Mouse (Mus musculus): ENCODE measurements around the gene Thsd4. TPM values are rescaled to one million over a fixed set of nuclear protein-coding genes. Genes with fewer than 3 reads are reported as not detected.
"Not testable (repeated sequence)": the region's sequence is repeated elsewhere in the genome, so short reads cannot be mapped to it uniquely, and the experiment has no call there.

The Thsd4 gene
- total RNA-seq, 2 experiments from 2014 or later, result 17.0 to 17.5 TPM

GRCm38 (mm10) chr9:60275410-60276159 is 246.3 kb downstream of the Thsd4 start:
- DNase-seq, result peak in 1 of 2 experiments; percentile 38
- intact Hi-C loops (cut with DNase I), result loop anchor here (1.0 to 2.0 kb wide), 2 partner anchors 29 to 247 kb away; partner anchors contain the start of gene Thsd4

DNA sequence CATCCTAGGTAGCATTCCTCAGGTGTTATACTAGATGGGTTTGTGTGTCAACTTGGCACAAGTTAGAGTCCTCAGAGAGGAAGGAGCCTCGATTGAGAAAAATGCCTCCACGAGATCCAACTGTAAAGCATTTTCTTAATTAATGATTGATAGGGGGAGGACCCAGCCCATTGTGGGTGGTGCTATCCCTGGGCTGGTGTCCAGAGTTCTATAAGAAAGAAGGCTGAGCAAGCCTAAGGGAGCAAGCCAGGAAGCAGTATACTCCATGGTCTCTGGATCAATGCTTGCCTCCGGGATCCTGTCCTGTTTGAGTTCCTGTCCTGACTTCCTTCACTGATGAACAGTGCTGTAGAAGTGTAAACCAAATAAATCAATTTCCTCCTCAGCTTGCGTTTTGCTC is 247.3 kb downstream of the Thsd4 start:
- intact Hi-C loops (cut with DNase I), result loop anchor here (2.0 kb wide), 1 partner anchor 248 kb away; the partner anchor contains the start of gene Thsd4
- no peak for DNase-seq

GRCm38 (mm10) chr9:60272345-60272744 is 249.5 kb downstream of the Thsd4 start:
- DNase-seq; intact Hi-C loops (cut with DNase I): not testable (repeated sequence)

- intact Hi-C loops (cut with DNase I), result no loop called here
- DNase-seq, result peak in 1 of 2 experiments; percentile 26
These were observed 249.9 kb downstream of the Thsd4 start for GRCm38 (mm10) chr9:60271940-60272339.

GRCm38 (mm10) chr9:60269807-60270206 is 252.0 kb downstream of the Thsd4 start:
- no peak for DNase-seq
- intact Hi-C loops (cut with DNase I), result no loop called here

DNA sequence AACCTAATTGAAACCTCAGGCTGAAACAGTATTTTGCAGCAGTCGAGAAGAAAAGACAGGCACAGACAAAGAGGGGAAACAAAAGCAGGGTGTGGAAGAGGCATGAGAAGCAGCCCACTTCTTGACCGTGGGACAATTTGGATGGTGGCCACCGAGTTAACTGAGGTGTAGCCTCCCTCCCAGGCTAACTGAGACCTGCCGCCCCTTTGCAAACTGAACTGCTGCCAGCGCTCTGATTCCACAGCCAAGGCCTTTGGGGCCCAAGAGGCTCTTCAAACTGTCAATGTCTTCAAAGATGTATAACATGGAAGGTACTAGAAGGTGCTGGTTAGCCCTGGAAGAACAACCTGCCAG is 254.6 kb downstream of the Thsd4 start:
- DNase-seq, result no peak
- intact Hi-C loops (cut with DNase I), result no loop called here

GRCm38 (mm10) chr9:60266583-60267272 is 255.1 kb downstream of the Thsd4 start:
- intact Hi-C loops (cut with DNase I), result no loop called here

GRCm38 (mm10) chr9:60264586-60265325 is 257.1 kb downstream of the Thsd4 start:
- DNase-seq, result peak; percentile 61 to 67
- intact Hi-C loops (cut with DNase I), result no loop called here

More at GRCm38 (mm10) chr9:60266583-60267272, 255.1 kb downstream of the Thsd4 start:
- no peak for DNase-seq

GRCm38 (mm10) chr9:60262515-60263140 is 259.2 kb downstream of the Thsd4 start:
- no peak for DNase-seq
- intact Hi-C loops (cut with DNase I), result no loop called here

- intact Hi-C loops (cut with DNase I), result no loop called here
- DNase-seq, result peak; percentile 46 to 50
These were observed 262.2 kb downstream of the Thsd4 start for GRCm38 (mm10) chr9:60259626-60260025.

DNA sequence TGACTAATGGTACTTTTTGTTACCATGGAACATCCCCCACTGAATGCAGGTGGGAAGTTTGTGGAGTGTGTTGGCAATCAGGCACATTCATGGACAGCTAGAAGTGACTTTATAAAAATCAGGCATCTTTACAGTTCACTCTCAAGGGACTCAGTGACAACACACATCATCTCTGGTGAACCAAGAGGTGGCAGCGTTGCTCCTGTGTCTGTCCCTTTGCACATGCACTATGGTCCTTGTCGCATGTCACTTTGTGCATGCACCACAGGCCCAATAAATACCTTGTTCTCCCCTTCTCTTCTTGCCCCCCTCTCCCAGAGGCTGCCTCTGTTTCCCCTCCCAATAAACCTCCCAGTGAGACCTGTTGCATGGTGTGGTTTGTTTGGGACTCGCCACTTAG is 270.1 kb downstream of the Thsd4 start:
- intact Hi-C loops (cut with DNase I), result no loop called here
- peak; percentile 36 to 53 for DNase-seq

- no peak for DNase-seq
- intact Hi-C loops (cut with DNase I), result no loop called here
These were observed 271.4 kb downstream of the Thsd4 start for GRCm38 (mm10) chr9:60250403-60250802.

GRCm38 (mm10) chr9:60247998-60248397 is 273.8 kb downstream of the Thsd4 start:
- intact Hi-C loops (cut with DNase I), result loop anchor here (10.0 kb wide), 1 partner anchor 607 kb away; no protein-coding TSS in a partner anchor
- peak in 1 of 2 experiments; percentile 20 for DNase-seq

DNA sequence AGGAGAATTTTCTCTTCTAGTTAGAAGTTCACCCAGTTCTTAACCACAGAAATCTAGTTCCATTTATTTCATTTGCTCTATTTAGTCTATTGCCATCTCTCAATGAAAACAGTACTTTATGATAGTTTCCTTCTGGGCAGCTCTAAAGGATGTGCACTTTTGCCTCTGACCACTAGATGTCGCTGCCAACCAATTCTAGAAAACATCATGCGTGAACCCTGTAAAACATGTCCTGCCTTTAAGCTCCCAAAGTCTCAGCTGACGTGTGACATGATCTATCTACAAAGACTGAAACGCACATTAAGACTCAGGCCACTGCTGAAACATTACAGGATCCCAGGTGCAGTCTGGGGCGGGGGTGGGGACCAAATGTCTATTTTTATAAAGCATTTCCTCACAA is 276.9 kb downstream of the Thsd4 start:
- DNase-seq, result peak; percentile 76 to 83
- intact Hi-C loops (cut with DNase I), result loop anchor here (1.0 to 10.0 kb wide), 6 partner anchors 275 to 610 kb away; no protein-coding TSS in a partner anchor

- intact Hi-C loops (cut with DNase I), result loop anchor here (5.0 to 10.0 kb wide), 2 partner anchors 499 to 611 kb away; no protein-coding TSS in a partner anchor
- peak in 1 of 2 experiments; percentile 40 for DNase-seq
These were observed 278.3 kb downstream of the Thsd4 start for GRCm38 (mm10) chr9:60243503-60243902.

- intact Hi-C loops (cut with DNase I), result loop anchor here (5.0 kb wide), 1 partner anchor 275 kb away; the partner anchor contains the start of gene Nr2e3
- peak; percentile 37 to 63 for DNase-seq
These were observed 284.2 kb downstream of the Thsd4 start for GRCm38 (mm10) chr9:60237667-60238066.

DNA sequence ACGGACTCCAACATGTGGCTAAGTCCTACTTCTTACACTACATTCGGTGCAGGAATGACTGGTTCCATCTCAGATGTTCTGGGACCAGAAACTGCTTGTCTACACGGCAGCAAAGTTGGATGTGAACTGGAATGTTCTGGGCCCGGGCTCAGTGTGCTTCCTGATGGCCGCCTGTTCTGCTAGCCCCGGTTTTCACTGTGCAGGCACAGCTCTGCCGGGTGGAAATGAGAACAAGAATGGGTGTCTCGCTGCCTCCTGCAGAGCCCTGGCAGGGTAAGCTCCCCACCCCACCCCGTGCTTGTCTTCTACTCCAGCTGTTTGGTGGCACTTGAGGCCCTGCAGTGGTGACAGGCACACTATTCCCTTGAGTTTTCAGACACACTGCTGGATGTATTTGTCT is 285.7 kb downstream of the Thsd4 start:
- intact Hi-C loops (cut with DNase I), result loop anchor here (5.0 kb wide), 1 partner anchor 274 kb away; the partner anchor contains the start of gene Nr2e3
- no peak for DNase-seq

- intact Hi-C loops (cut with DNase I), result loop anchor here (5.0 kb wide), 1 partner anchor 272 kb away; the partner anchor contains the start of gene Nr2e3
These were observed 287.4 kb downstream of the Thsd4 start for GRCm38 (mm10) chr9:60234233-60235115.

More at GRCm38 (mm10) chr9:60234233-60235115, 287.4 kb downstream of the Thsd4 start:
- peak in 1 of 2 experiments; percentile 14 for DNase-seq

All from heart, postnatal 10 days (tissue).